Mouse (Mus musculus) heart, adult 2 months (tissue): Measurements from ENCODE around the gene Pacrg. TPM values are rescaled to one million over a fixed set of nuclear protein-coding genes. Genes with fewer than 3 reads are reported as not detected.
A peak's percentile ranks its signal among the peaks of the same experiment; 100 is the strongest.

Experiments
- DNase-seq, 2 experiments: peaks; one replicate each; pipeline ENCODE4 v3.0.0; 2021
- H3K27ac ChIP-seq: fragments of 200-600 bp; 2 replicates; pipeline ENCODE4 v1.8.1; 2022
- H3K27me3 ChIP-seq: fragments of 200-500 bp; 2 replicates; pipeline ENCODE4 v1.6.1; 2012; ENCODE audit warnings: mild to moderate bottlenecking, low read length, inconsistent platforms, mixed read lengths; ENCODE audit not compliant: control insufficient read depth, insufficient read depth
- H3K36me3 ChIP-seq: fragments of 200-500 bp; 2 replicates; pipeline ENCODE4 v1.6.1; 2012; ENCODE audit warnings: low read length, inconsistent platforms; ENCODE audit not compliant: control insufficient read depth, insufficient read depth
- H3K4me1 ChIP-seq: fragments of 200-500 bp; 2 replicates; pipeline ENCODE4 v1.6.1; 2011; ENCODE audit warnings: low read length; ENCODE audit not compliant: control insufficient read depth, insufficient read depth
- H3K4me3 ChIP-seq: fragments of 200-600 bp; 2 replicates; pipeline ENCODE4 v1.8.1; 2022
- H3K79me2 ChIP-seq: fragments of 200-500 bp; replicated peaks from 2 replicates; pipeline ENCODE4 v1.6.1; 2012; ENCODE audit warnings: mild to moderate bottlenecking, inconsistent platforms, low read length, moderate library complexity, mixed read lengths; ENCODE audit not compliant: control insufficient read depth, insufficient read depth
- H3K9ac ChIP-seq: fragments of 200-500 bp; 2 replicates; pipeline ENCODE4 v1.6.1; 2012; ENCODE audit warnings: low read depth, mild to moderate bottlenecking, control low read depth, inconsistent platforms, low read length, mixed read lengths
- CTCF ChIP-seq: fragments of 200-600 bp; IDR thresholded peaks from 2 replicates; pipeline ENCODE4 v1.8.1; 2022; ENCODE audit warnings: antibody characterized with exemption, mild to moderate bottlenecking, moderate library complexity
- EP300 ChIP-seq: fragments of 200-500 bp; IDR thresholded peaks from 2 replicates; pipeline ENCODE4 v1.6.1; 2011; ENCODE audit warnings: low read depth, low read length, control low read depth; ENCODE audit not compliant: insufficient read depth
- POLR2A ChIP-seq: fragments of 200-500 bp; IDR thresholded peaks from 2 replicates; pipeline ENCODE4 v1.6.1; 2011; ENCODE audit warnings: mild to moderate bottlenecking, low read depth, low read length, control low read depth; ENCODE audit not compliant: insufficient read depth
- WGBS: fragments of 180-500 bp; shearing (Covaris S2); methylation state at CpG from one replicate; pipeline ENCODE4 v1.1.7; 2018; 5-methylcytosine and 5-hydroxymethylcytosine counted together
- intact Hi-C: fragments of 180-260 bp; cut with DNase I; formaldehyde crosslinking; loops from one replicate; pipeline ENCODE4 v1.15.1; 2025
- polyA plus RNA-seq: library from polyadenylated mRNA; depleted of rRNA; stranded (reverse); fragments of >200 nt; gene quantifications from 2 replicates; pipeline ENCODE4 v1.2.3, GENCODE M21; 2012
- total RNA-seq, 2 experiments: library from RNA; stranded (reverse); gene quantifications; 2 replicates each; pipeline ENCODE4 v1.2.3; 2021

The Pacrg gene
- total and polyA plus RNA-seq, 3 experiments = 0.45 to 1.0 (median 0.89) TPM

GRCm38 (mm10) chr17:10464700-10465099 is 375.4 kb downstream of the Pacrg start:
- TF ChIP-seq CTCF (no peak), EP300 (no peak), POLR2A (no peak)
- Histone ChIP-seq H3K4me1 (no peaks in the 10 kb centered on the region; the same call in 1 of the 2 replicates), H3K9ac (no peak overlapping the region), H3K27me3 (no peaks in the 10 kb centered on the region), H3K79me2 (no peaks in the 10 kb centered on the region), H3K36me3 (no peaks in the 10 kb centered on the region), H3K4me3 (no peak overlapping the region), H3K27ac (no peak overlapping the region)
- WGBS = 63% methylated on average over 3 of the region's 3 CpGs
- intact Hi-C loops = no loop called here
- DNase-seq = no peak

GRCm38 (mm10) chr17:10463626-10464025 is 376.5 kb downstream of the Pacrg start:
- no peak for DNase-seq
- Histone ChIP-seq H3K79me2 (no peaks in the 10 kb centered on the region), H3K9ac (no peak overlapping the region), H3K4me1 (no peaks in the 10 kb centered on the region; the same call in 1 of the 2 replicates), H3K36me3 (no peaks in the 10 kb centered on the region), H3K4me3 (no peak overlapping the region), H3K27ac (no peak overlapping the region), H3K27me3 (no peaks in the 10 kb centered on the region)
- TF ChIP-seq POLR2A = no peak
- TF ChIP-seq CTCF = no peak
- TF ChIP-seq EP300 = no peak
- WGBS = 94% methylated on average over 3 of the region's 3 CpGs
- intact Hi-C loops = no loop called here

- Histone ChIP-seq H3K9ac (no peak overlapping the region), H3K36me3 (no peaks in the 10 kb centered on the region), H3K79me2 (no peaks in the 10 kb centered on the region), H3K4me3 (no peak overlapping the region), H3K27me3 (no peaks in the 10 kb centered on the region), H3K27ac (no peak overlapping the region), H3K4me1 (peaks cover 3% of the 10 kb centered on the region; the same call in 1 of the 2 replicates)
- peak in 1 of 2 experiments; percentile 1 for DNase-seq
- WGBS = 87% methylated on average over 4 of the region's 4 CpGs
- TF ChIP-seq EP300 (no peak), CTCF (no peak), POLR2A (no peak)
- intact Hi-C loops = no loop called here
Measured at GRCm38 (mm10) chr17:10460916-10461315, 379.2 kb downstream of the Pacrg start.

- TF ChIP-seq POLR2A (no peak), EP300 (no peak)
Measured at GRCm38 (mm10) chr17:10458743-10459142, 381.4 kb downstream of the Pacrg start.

GRCm38 (mm10) chr17:10456409-10456808 is 383.7 kb downstream of the Pacrg start:
- intact Hi-C loops = no loop called here

More at GRCm38 (mm10) chr17:10458743-10459142, 381.4 kb downstream of the Pacrg start:
- H3K4me3 ChIP-seq = no peak overlapping the region
- H3K27me3 ChIP-seq = no peaks in the 10 kb centered on the region
- intact Hi-C loops = no loop called here
- no peak overlapping the region for H3K27ac ChIP-seq
- no peaks in the 10 kb centered on the region for H3K79me2 ChIP-seq
- H3K36me3 ChIP-seq = no peaks in the 10 kb centered on the region
- H3K9ac ChIP-seq = no peak overlapping the region
- H3K4me1 ChIP-seq = peaks cover 5% of the 10 kb centered on the region
- DNase-seq = peak in 1 of 2 experiments; percentile 3

GRCm38 (mm10) chr17:10455961-10456360 is 384.1 kb downstream of the Pacrg start:
- Histone ChIP-seq H3K4me1 (peaks cover 11% of the 10 kb centered on the region), H3K27me3 (no peaks in the 10 kb centered on the region), H3K79me2 (no peaks in the 10 kb centered on the region), H3K36me3 (no peaks in the 10 kb centered on the region), H3K9ac (no peak overlapping the region), H3K27ac (no peak overlapping the region), H3K4me3 (no peak overlapping the region)
- 83% methylated on average over 7 of the region's 7 CpGs for WGBS
- DNase-seq = no peak
- TF ChIP-seq POLR2A (no peak), EP300 (no peak), CTCF (no peak)
- intact Hi-C loops = no loop called here

More at GRCm38 (mm10) chr17:10456409-10456808, 383.7 kb downstream of the Pacrg start:
- TF ChIP-seq EP300 (no peak), POLR2A (no peak), CTCF (no peak)
- Histone ChIP-seq H3K9ac (no peak overlapping the region), H3K27ac (no peak overlapping the region), H3K27me3 (no peaks in the 10 kb centered on the region), H3K36me3 (no peaks in the 10 kb centered on the region), H3K4me3 (no peak overlapping the region), H3K79me2 (no peaks in the 10 kb centered on the region), H3K4me1 (peaks cover 9% of the 10 kb centered on the region)
- peak in 1 of 2 experiments; percentile 5 for DNase-seq
- WGBS = 86% methylated on average over 4 of the region's 4 CpGs

- Histone ChIP-seq H3K4me1 (peaks cover 20% of the 10 kb centered on the region), H3K79me2 (no peaks in the 10 kb centered on the region), H3K27me3 (no peaks in the 10 kb centered on the region), H3K36me3 (no peaks in the 10 kb centered on the region), H3K27ac (no peak overlapping the region), H3K4me3 (no peak overlapping the region), H3K9ac (no peak overlapping the region)
- 72% methylated on average over 8 of the region's 8 CpGs for WGBS
- intact Hi-C loops = no loop called here
- TF ChIP-seq POLR2A (no peak), CTCF (no peak), EP300 (no peak)
- DNase-seq = peak in 1 of 2 experiments; percentile 11
Measured at GRCm38 (mm10) chr17:10454406-10454805, 385.7 kb downstream of the Pacrg start.
